Mouse (Mus musculus): ENCODE results near the gene 4921524J17Rik. TPM values are rescaled to one million over a fixed set of nuclear protein-coding genes. Genes with fewer than 3 reads are reported as not detected.

The 4921524J17Rik gene
- 10 to 100 TPM; 17.3 to 19.8 TPM for total RNA-seq (2021)

GRCm38 (mm10) chr8:85432168-85433016 lies at the start of gene 4921524J17Rik:
4921524J17Rik (minus strand) TSS chr8:85432833.
- DNase-seq (ENCODE audit: extremely low spot score in 1 of 2, low spot score in 1 of 2), result peak; percentile 90 to 95

GRCm38 (mm10) chr8:85482427-85482826 lies 49.8 kb upstream of the 4921524J17Rik start:
- peak in 1 of 2 experiments; percentile 24 for DNase-seq (ENCODE audit: extremely low spot score in 1 of 2, low spot score in 1 of 2)

- DNase-seq (ENCODE audit: extremely low spot score in 1 of 2, low spot score in 1 of 2), result peak; percentile 15 to 34
These were observed 49.3 kb upstream of the 4921524J17Rik start for GRCm38 (mm10) chr8:85481900-85482299.

GRCm38 (mm10) chr8:85479710-85480109 lies 47.1 kb upstream of the 4921524J17Rik start:
- DNase-seq (ENCODE audit: extremely low spot score in 1 of 2, low spot score in 1 of 2), result no peak

- DNase-seq (ENCODE audit: extremely low spot score in 1 of 2, low spot score in 1 of 2), result no peak
These were observed 45.8 kb upstream of the 4921524J17Rik start for GRCm38 (mm10) chr8:85478397-85478796.

GRCm38 (mm10) chr8:85476970-85477545 lies 44.4 kb upstream of the 4921524J17Rik start:
- no peak for DNase-seq (ENCODE audit: extremely low spot score in 1 of 2, low spot score in 1 of 2)

- DNase-seq (ENCODE audit: extremely low spot score in 1 of 2, low spot score in 1 of 2), result no peak
These were observed 42.3 kb upstream of the 4921524J17Rik start for GRCm38 (mm10) chr8:85474924-85475323.

GRCm38 (mm10) chr8:85473246-85473645 lies 40.6 kb upstream of the 4921524J17Rik start:
- no peak for DNase-seq (ENCODE audit: extremely low spot score in 1 of 2, low spot score in 1 of 2)

GRCm38 (mm10) chr8:85472800-85473199 lies 40.2 kb upstream of the 4921524J17Rik start:
- no peak for DNase-seq (ENCODE audit: extremely low spot score in 1 of 2, low spot score in 1 of 2)

- DNase-seq (ENCODE audit: extremely low spot score in 1 of 2, low spot score in 1 of 2), result no peak
These were observed 38.1 kb upstream of the 4921524J17Rik start for GRCm38 (mm10) chr8:85470753-85471152.

- DNase-seq (ENCODE audit: extremely low spot score in 1 of 2, low spot score in 1 of 2), result no peak
These were observed 33.4 kb upstream of the 4921524J17Rik start for GRCm38 (mm10) chr8:85466056-85466455.

GRCm38 (mm10) chr8:85464316-85464715 lies 31.7 kb upstream of the 4921524J17Rik start:
- no peak for DNase-seq (ENCODE audit: extremely low spot score in 1 of 2, low spot score in 1 of 2)

GRCm38 (mm10) chr8:85462441-85462840 lies 29.8 kb upstream of the 4921524J17Rik start:
- DNase-seq (ENCODE audit: extremely low spot score in 1 of 2, low spot score in 1 of 2), result no peak

GRCm38 (mm10) chr8:85461377-85461776 lies 28.7 kb upstream of the 4921524J17Rik start:
- DNase-seq (ENCODE audit: extremely low spot score in 1 of 2, low spot score in 1 of 2), result no peak

GRCm38 (mm10) chr8:85460804-85461203 lies 28.2 kb upstream of the 4921524J17Rik start:
- DNase-seq (ENCODE audit: extremely low spot score in 1 of 2, low spot score in 1 of 2), result no peak

GRCm38 (mm10) chr8:85459582-85459981 lies 26.9 kb upstream of the 4921524J17Rik start:
- no peak for DNase-seq (ENCODE audit: extremely low spot score in 1 of 2, low spot score in 1 of 2)

- DNase-seq (ENCODE audit: extremely low spot score in 1 of 2, low spot score in 1 of 2), result peak in 1 of 2 experiments; percentile 70
These were observed 23.9 kb upstream of the 4921524J17Rik start for GRCm38 (mm10) chr8:85456536-85456935.

GRCm38 (mm10) chr8:85454750-85455149 lies 22.1 kb upstream of the 4921524J17Rik start:
- DNase-seq (ENCODE audit: extremely low spot score in 1 of 2, low spot score in 1 of 2), result no peak

- no peak for DNase-seq (ENCODE audit: extremely low spot score in 1 of 2, low spot score in 1 of 2)
These were observed 20.6 kb upstream of the 4921524J17Rik start for GRCm38 (mm10) chr8:85453256-85453655.

GRCm38 (mm10) chr8:85452328-85452727 lies 19.7 kb upstream of the 4921524J17Rik start:
- no peak for DNase-seq (ENCODE audit: extremely low spot score in 1 of 2, low spot score in 1 of 2)

- no peak for DNase-seq (ENCODE audit: extremely low spot score in 1 of 2, low spot score in 1 of 2)
These were observed 17.7 kb upstream of the 4921524J17Rik start for GRCm38 (mm10) chr8:85450335-85450734.
